Mouse (Mus musculus) megakaryocyte, embryonic 14.5 days (primary cell): ENCODE data around the gene Lmo7.

Experiments used
- FLI1 ChIP-seq: IDR thresholded peaks from 2 replicates; pipeline ENCODE4 v1.6.1; 2012; ENCODE audit warnings: low read length, inconsistent platforms, mixed read lengths
- GATA1 ChIP-seq: IDR thresholded peaks from 3 replicates; pipeline ENCODE4 v1.6.1; 2012; ENCODE audit warnings: mixed read lengths, low read length, inconsistent platforms, borderline replicate concordance

DNA sequence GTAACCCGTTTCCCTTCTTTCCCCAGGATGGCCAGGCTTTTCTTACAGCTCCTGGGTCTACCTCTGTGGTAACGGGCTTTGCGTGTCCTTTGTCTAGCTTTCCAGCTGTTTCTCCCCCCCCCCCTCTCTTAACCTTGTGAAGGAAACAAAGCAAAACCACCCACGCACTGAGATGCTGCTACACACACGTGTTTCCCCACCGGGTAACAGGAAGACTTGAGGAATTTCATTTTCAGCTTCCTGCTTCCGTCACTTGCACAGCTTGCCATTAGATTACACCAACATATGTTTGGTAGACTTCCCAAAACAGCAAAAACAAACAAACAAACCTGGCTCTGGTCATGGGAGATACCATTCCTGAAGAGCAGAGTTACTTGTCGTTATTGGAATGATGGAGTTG lies 186.1 kb downstream of the Lmo7 start:
- TF ChIP-seq GATA1: no peak
- no peak for TF ChIP-seq FLI1
